Mouse (Mus musculus) forebrain, embryonic 11.5 days (tissue): ENCODE measurements around the gene Usp4. TPM values are rescaled to one million over a fixed set of nuclear protein-coding genes. Genes with fewer than 3 reads are reported as not detected.

Source experiments
- ATAC-seq: fragments of 200-750 bp; cut with Nextera tagmentation; replicated peaks from 2 replicates; pipeline ENCODE4 v1.8.0; 2017; ENCODE audit warnings: moderate TSS enrichment; ENCODE audit not compliant: low FRiP score
- DNase-seq: peaks from one replicate; pipeline ENCODE4 v3.0.0-alpha.2; 2017; ENCODE audit warnings: low spot score
- H3K27ac ChIP-seq: fragments of 300-500 bp; sonication (generic); 2 replicates; pipeline ENCODE4 v1.5.1; 2014; ENCODE audit warnings: low read depth, low read length
- H3K27me3 ChIP-seq: fragments of 300-500 bp; sonication (generic); 2 replicates; pipeline ENCODE4 v1.6.1; 2014; ENCODE audit warnings: mild to moderate bottlenecking, low read length, mixed read lengths; ENCODE audit not compliant: control insufficient read depth, insufficient read depth
- H3K36me3 ChIP-seq: fragments of 300-500 bp; sonication (generic); 2 replicates; pipeline ENCODE4 v1.6.1; 2014; ENCODE audit warnings: mild to moderate bottlenecking, low read length, moderate library complexity, mixed read lengths; ENCODE audit not compliant: control insufficient read depth, insufficient read depth
- H3K4me1 ChIP-seq: fragments of 300-500 bp; sonication (generic); replicated peaks from 2 replicates; pipeline ENCODE4 v1.6.1; 2014; ENCODE audit warnings: low read length, mixed read lengths; ENCODE audit not compliant: control insufficient read depth, insufficient read depth
- H3K4me2 ChIP-seq: fragments of 300-500 bp; sonication (generic); 2 replicates; pipeline ENCODE4 v1.6.1; 2014; ENCODE audit warnings: low read depth, mild to moderate bottlenecking, low read length, moderate library complexity, mixed read lengths; ENCODE audit not compliant: severe bottlenecking
- H3K4me3 ChIP-seq: fragments of 300-500 bp; sonication (generic); 2 replicates; pipeline ENCODE4 v1.5.1; 2014; ENCODE audit warnings: low read depth, low read length
- H3K9ac ChIP-seq: fragments of 300-500 bp; sonication (generic); 2 replicates; pipeline ENCODE4 v1.6.1; 2014; ENCODE audit warnings: low read length
- H3K9me3 ChIP-seq: fragments of 300-500 bp; sonication (generic); 2 replicates; pipeline ENCODE4 v1.6.1; 2016; ENCODE audit warnings: low read length, mixed read lengths; ENCODE audit not compliant: control insufficient read depth
- WGBS: fragments of 180-500 bp; shearing (Covaris S2); extraction: QIAGEN DNeasy Blood & Tissue Kit; methylation state at CpG from one replicate; pipeline ENCODE4 v1.1.7; 2014; 5-methylcytosine and 5-hydroxymethylcytosine counted together
- polyA plus RNA-seq: library from polyadenylated mRNA; unstranded; fragments of >200 nt; fragmentation: Nextera tagmentation; extraction: Ambion mirVana; gene quantifications from 2 replicates; pipeline ENCODE4 v1.2.1, GENCODE M21; 2014

Gene Usp4
- polyA plus RNA-seq, 1 experiment from 2014 or later = 138 TPM

GRCm38 (mm10) chr9:108404451-108404850 is 56.8 kb downstream of the Usp4 start:
- Histone ChIP-seq H3K9me3 (no peaks in the 10 kb centered on the region), H3K27me3 (no peaks in the 10 kb centered on the region), H3K4me1 (no peaks in the 10 kb centered on the region), H3K36me3 (no peaks in the 10 kb centered on the region), H3K9ac (no peak overlapping the region), H3K27ac (no peak overlapping the region), H3K4me3 (no peak overlapping the region), H3K4me2 (no peak overlapping the region)
- 80% methylated on average over 8 of the region's 8 CpGs for WGBS
- ATAC-seq (no peak), DNase-seq (no peak)

- Histone ChIP-seq H3K36me3 (no peaks in the 10 kb centered on the region), H3K27me3 (no peaks in the 10 kb centered on the region)
- WGBS = 85% methylated on average over 4 of the region's 4 CpGs
Measured at GRCm38 (mm10) chr9:108409535-108409934, 61.9 kb downstream of the Usp4 start.

GRCm38 (mm10) chr9:108411381-108411942 is 63.8 kb downstream of the Usp4 start:
- DNase-seq = no peak
- WGBS = 81% methylated on average over 9 of the region's 9 CpGs

More at GRCm38 (mm10) chr9:108409535-108409934, 61.9 kb downstream of the Usp4 start:
- Histone ChIP-seq H3K9me3 (no peaks in the 10 kb centered on the region), H3K27ac (no peak overlapping the region), H3K4me3 (no peak overlapping the region), H3K4me2 (no peak overlapping the region), H3K4me1 (no peaks in the 10 kb centered on the region), H3K9ac (no peak overlapping the region)
- no peak for DNase-seq
- ATAC-seq = no peak

GRCm38 (mm10) chr9:108412221-108412620 is 64.6 kb downstream of the Usp4 start:
- Histone ChIP-seq H3K9me3 (no peaks in the 10 kb centered on the region), H3K27ac (no peak overlapping the region)
- DNase-seq = no peak

More at GRCm38 (mm10) chr9:108411381-108411942, 63.8 kb downstream of the Usp4 start:
- Histone ChIP-seq H3K36me3 (no peaks in the 10 kb centered on the region), H3K4me3 (no peak overlapping the region), H3K4me2 (no peak overlapping the region), H3K4me1 (no peaks in the 10 kb centered on the region), H3K27me3 (no peaks in the 10 kb centered on the region), H3K9me3 (no peaks in the 10 kb centered on the region), H3K27ac (no peak overlapping the region), H3K9ac (no peak overlapping the region)
- ATAC-seq = no peak

GRCm38 (mm10) chr9:108428384-108428783 is 80.7 kb downstream of the Usp4 start, which contains the start of gene Ccdc36:
Gene Ccdc36 (minus strand): TSS chr9:108428484.
- no peaks in the 10 kb centered on the region for H3K9me3 ChIP-seq
- H3K36me3 ChIP-seq = no peaks in the 10 kb centered on the region
- no peak within 1 kb of the TSS for H3K27ac ChIP-seq
- ATAC-seq (no peak), DNase-seq (no peak)
- H3K9ac ChIP-seq = no peak within 1 kb of the TSS
- no peaks in the 10 kb centered on the region for H3K4me1 ChIP-seq
- no peaks in the 10 kb centered on the region for H3K27me3 ChIP-seq
- H3K4me2 ChIP-seq = no peak within 1 kb of the TSS
- no peak within 1 kb of the TSS for H3K4me3 ChIP-seq

More at GRCm38 (mm10) chr9:108412221-108412620, 64.6 kb downstream of the Usp4 start:
- H3K9ac ChIP-seq = no peak overlapping the region
- no peak for ATAC-seq
- no peak overlapping the region for H3K4me2 ChIP-seq
- no peak overlapping the region for H3K4me3 ChIP-seq
- H3K27me3 ChIP-seq = no peaks in the 10 kb centered on the region
- H3K36me3 ChIP-seq = no peaks in the 10 kb centered on the region
- 84% methylated on average over 1 of the region's 1 CpGs for WGBS
- no peaks in the 10 kb centered on the region for H3K4me1 ChIP-seq

GRCm38 (mm10) chr9:108431431-108432067 is 83.9 kb downstream of the Usp4 start:
- no peaks in the 10 kb centered on the region for H3K4me1 ChIP-seq
- ATAC-seq (no peak), DNase-seq (peak; percentile 67)
- H3K27me3 ChIP-seq = no peaks in the 10 kb centered on the region
- H3K36me3 ChIP-seq = no peaks in the 10 kb centered on the region
- H3K4me3 ChIP-seq = no peak overlapping the region
- H3K27ac ChIP-seq = no peak overlapping the region
- H3K9me3 ChIP-seq = no peaks in the 10 kb centered on the region
- peak overlapping the region; percentile 33; the same call in 1 of the 2 replicates for H3K4me2 ChIP-seq
- 55% methylated on average over 32 of the region's 32 CpGs for WGBS
- H3K9ac ChIP-seq = no peak overlapping the region

GRCm38 (mm10) chr9:108436182-108436581 is 88.5 kb downstream of the Usp4 start, which contains the start of gene BC048562:
Gene BC048562 (plus strand): TSS chr9:108436482.
- Histone ChIP-seq H3K4me2 (no peak within 1 kb of the TSS), H3K27me3 (no peaks in the 10 kb centered on the region), H3K27ac (no peak within 1 kb of the TSS), H3K9ac (no peak within 1 kb of the TSS), H3K9me3 (no peaks in the 10 kb centered on the region), H3K4me3 (no peak within 1 kb of the TSS), H3K4me1 (no peaks in the 10 kb centered on the region), H3K36me3 (no peaks in the 10 kb centered on the region)
- DNase-seq (no peak), ATAC-seq (no peak)
- WGBS = 58% methylated on average over 3 of the region's 3 CpGs

GRCm38 (mm10) chr9:108439176-108439575 is 91.5 kb downstream of the Usp4 start:
- 87% methylated on average over 6 of the region's 6 CpGs for WGBS
- Histone ChIP-seq H3K36me3 (no peaks in the 10 kb centered on the region), H3K4me2 (no peak overlapping the region), H3K27me3 (no peaks in the 10 kb centered on the region), H3K9ac (no peak overlapping the region), H3K9me3 (no peaks in the 10 kb centered on the region), H3K4me1 (no peaks in the 10 kb centered on the region), H3K27ac (no peak overlapping the region), H3K4me3 (no peak overlapping the region)
- ATAC-seq (no peak), DNase-seq (no peak)

- H3K4me2 ChIP-seq = no peak overlapping the region
- H3K9me3 ChIP-seq = no peaks in the 10 kb centered on the region
- H3K27me3 ChIP-seq = no peaks in the 10 kb centered on the region
- no peaks in the 10 kb centered on the region for H3K36me3 ChIP-seq
- DNase-seq (no peak), ATAC-seq (no peak)
- 79% methylated on average over 5 of the region's 5 CpGs for WGBS
- H3K4me3 ChIP-seq = no peak overlapping the region
- no peak overlapping the region for H3K9ac ChIP-seq
- no peak overlapping the region for H3K27ac ChIP-seq
- H3K4me1 ChIP-seq = no peaks in the 10 kb centered on the region
Measured at GRCm38 (mm10) chr9:108440485-108440884, 92.8 kb downstream of the Usp4 start.
